Mouse (Mus musculus): ENCODE results near the gene Fam173b. TPM values are rescaled to one million over a fixed set of nuclear protein-coding genes. Genes with fewer than 3 reads are reported as not detected.

Gene Fam173b
- polyA plus RNA-seq, 1 experiment: 8.3 TPM

- DNase-seq (ENCODE audit: low read depth): no peak
Observed at GRCm38 (mm10) chr15:31586519-31586918, 15.1 kb upstream of the Fam173b start.

- no peak for DNase-seq (ENCODE audit: low read depth)
Observed at GRCm38 (mm10) chr15:31587789-31588188, 13.9 kb upstream of the Fam173b start.

GRCm38 (mm10) chr15:31588989-31589640, 12.5 kb upstream of the Fam173b start:
- DNase-seq (ENCODE audit: low read depth): no peak

GRCm38 (mm10) chr15:31590176-31590575, 11.5 kb upstream of the Fam173b start:
- DNase-seq (ENCODE audit: low read depth): no peak

GRCm38 (mm10) chr15:31592531-31592930, 9.1 kb upstream of the Fam173b start:
- DNase-seq (ENCODE audit: low read depth): no peak

GRCm38 (mm10) chr15:31594260-31594659, 7.4 kb upstream of the Fam173b start:
- no peak for DNase-seq (ENCODE audit: low read depth)

- no peak for DNase-seq (ENCODE audit: low read depth)
Observed at GRCm38 (mm10) chr15:31595651-31596050, 6.0 kb upstream of the Fam173b start.

GRCm38 (mm10) chr15:31599834-31600233, 1.8 kb upstream of the Fam173b start:
- DNase-seq (ENCODE audit: low read depth): no peak

GRCm38 (mm10) chr15:31601279-31601645, 390 bp upstream of the Fam173b start:
- no peak for DNase-seq (ENCODE audit: low read depth)

GRCm38 (mm10) chr15:31602426-31602825, 774 bp downstream of the Fam173b start:
- no peak for DNase-seq (ENCODE audit: low read depth)

- no peak for DNase-seq (ENCODE audit: low read depth)
Observed at GRCm38 (mm10) chr15:31603113-31603512, 1.5 kb downstream of the Fam173b start.

- DNase-seq (ENCODE audit: low read depth): no peak
Observed at GRCm38 (mm10) chr15:31606821-31607220, 5.2 kb downstream of the Fam173b start.

GRCm38 (mm10) chr15:31611027-31611426, 9.4 kb downstream of the Fam173b start:
- DNase-seq (ENCODE audit: low read depth): no peak

- DNase-seq (ENCODE audit: low read depth): no peak
Observed at GRCm38 (mm10) chr15:31611976-31612375, 10.3 kb downstream of the Fam173b start.

- no peak for DNase-seq (ENCODE audit: low read depth)
Observed at GRCm38 (mm10) chr15:31613826-31614453, 12.3 kb downstream of the Fam173b start.

- no peak for DNase-seq (ENCODE audit: low read depth)
Observed at GRCm38 (mm10) chr15:31614666-31615065, 13.0 kb downstream of the Fam173b start.

GRCm38 (mm10) chr15:31617261-31617660, 15.6 kb downstream of the Fam173b start:
- no peak for DNase-seq (ENCODE audit: low read depth)

GRCm38 (mm10) chr15:31619521-31619920, 17.9 kb downstream of the Fam173b start:
- no peak for DNase-seq (ENCODE audit: low read depth)

GRCm38 (mm10) chr15:31627277-31628154, 25.9 kb downstream of the Fam173b start:
- DNase-seq (ENCODE audit: low read depth): no peak

GRCm38 (mm10) chr15:31628180-31628579, 26.5 kb downstream of the Fam173b start:
- DNase-seq (ENCODE audit: low read depth): no peak

- DNase-seq (ENCODE audit: low read depth): no peak
Observed at GRCm38 (mm10) chr15:31629556-31629955, 27.9 kb downstream of the Fam173b start.

- DNase-seq (ENCODE audit: low read depth): no peak
Observed at GRCm38 (mm10) chr15:31631396-31631858, 29.8 kb downstream of the Fam173b start.

GRCm38 (mm10) chr15:31632478-31632877, 30.8 kb downstream of the Fam173b start:
- no peak for DNase-seq (ENCODE audit: low read depth)
